Mouse (Mus musculus) neutrophil, adult 59 days (primary cell): ENCODE data around the gene Nlrc4. TPM values are rescaled to one million over a fixed set of nuclear protein-coding genes. Genes with fewer than 3 reads are reported as not detected.

ENCODE experiments used
- total RNA-seq, 2 experiments: library from RNA; stranded (reverse); gene quantifications; 1 replicate in 1 of 2; 2 replicates in 1 of 2; pipeline ENCODE4 v1.2.4; 2023

Gene Nlrc4
- 1 to 10 TPM; 4.8 to 6.5 TPM for total RNA-seq

DNA sequence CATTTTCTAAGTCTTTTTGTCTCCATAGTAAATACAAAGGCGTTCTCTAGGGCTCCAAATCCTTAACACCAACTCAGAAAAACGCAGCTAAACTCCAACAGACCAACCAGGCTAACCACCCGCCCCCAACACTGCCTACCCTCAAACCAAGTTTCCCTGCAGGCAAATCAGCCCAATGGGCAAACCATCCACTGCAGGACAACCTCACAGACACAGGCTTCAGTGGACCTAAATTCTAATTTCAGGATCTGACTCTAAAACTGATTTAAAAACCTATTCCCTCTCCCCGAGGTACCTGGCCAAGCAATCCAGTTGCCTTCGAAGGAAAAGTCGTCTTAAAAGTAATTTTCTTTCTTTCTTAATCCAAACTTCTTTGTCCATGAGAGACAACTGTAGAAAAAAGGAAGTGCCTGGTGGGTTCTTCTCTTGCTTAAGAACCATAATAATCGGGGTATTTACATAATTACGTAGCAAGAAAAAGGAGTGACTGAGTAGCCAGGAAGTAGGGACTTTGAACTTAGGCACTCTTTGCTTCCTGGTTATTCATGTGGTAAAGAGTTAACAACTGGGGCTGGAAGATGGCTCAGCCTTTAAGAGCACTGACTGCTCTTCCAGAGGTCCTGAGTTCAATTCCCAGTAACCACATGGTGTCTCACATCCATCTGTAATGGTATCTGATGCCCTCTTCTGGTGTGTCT lies at the start of gene Nlrc4:
Gene Nlrc4, minus strand, starts transcription at position 432 of the 698 bp plus-strand sequence.

DNA sequence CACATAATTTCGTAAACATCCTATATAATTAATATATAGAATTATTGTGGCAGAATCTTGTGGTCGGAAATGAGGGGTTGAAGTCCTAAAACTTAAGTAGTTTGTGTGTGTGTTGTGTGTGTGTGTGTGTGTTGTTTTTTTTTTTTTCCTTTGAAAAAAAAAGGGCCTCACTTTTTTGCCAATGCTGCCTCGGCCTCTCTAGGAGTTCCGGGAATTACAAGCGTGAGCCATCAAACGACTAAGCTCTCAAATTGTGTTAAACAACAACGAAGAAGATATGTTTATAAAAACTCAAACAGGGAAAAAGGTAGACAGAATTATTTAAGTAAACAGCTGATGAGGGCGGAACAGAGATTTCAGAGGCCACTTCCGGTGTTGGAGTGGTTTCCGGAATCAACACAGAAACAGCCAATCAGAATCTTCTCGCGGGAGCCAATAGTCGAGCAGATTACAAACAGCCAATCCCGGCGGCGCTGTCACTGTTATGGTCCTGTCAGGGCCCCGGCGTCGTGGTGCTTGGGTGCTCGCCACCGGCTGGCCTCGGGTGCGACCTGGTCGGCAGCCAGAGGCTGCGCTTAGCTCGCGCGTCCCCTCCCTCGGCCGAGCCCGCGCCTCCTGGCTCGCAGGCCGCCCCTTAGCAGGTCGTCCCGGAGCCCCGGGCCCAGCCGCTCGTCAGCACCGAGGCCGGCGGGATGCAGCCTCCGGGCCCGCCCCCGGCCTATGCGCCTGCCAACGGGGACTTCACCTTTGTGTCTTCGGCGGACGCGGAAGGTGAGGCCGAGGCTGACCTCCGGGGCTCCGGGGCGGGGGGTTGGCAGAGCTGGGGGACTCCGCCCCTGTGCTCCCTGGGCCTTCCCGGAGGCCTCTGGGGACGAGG lies 30.3 kb upstream of the Nlrc4 start, which contains the start of gene Yipf4:
Gene Yipf4, plus strand, starts transcription at position 470 of the 877 bp plus-strand sequence.

DNA sequence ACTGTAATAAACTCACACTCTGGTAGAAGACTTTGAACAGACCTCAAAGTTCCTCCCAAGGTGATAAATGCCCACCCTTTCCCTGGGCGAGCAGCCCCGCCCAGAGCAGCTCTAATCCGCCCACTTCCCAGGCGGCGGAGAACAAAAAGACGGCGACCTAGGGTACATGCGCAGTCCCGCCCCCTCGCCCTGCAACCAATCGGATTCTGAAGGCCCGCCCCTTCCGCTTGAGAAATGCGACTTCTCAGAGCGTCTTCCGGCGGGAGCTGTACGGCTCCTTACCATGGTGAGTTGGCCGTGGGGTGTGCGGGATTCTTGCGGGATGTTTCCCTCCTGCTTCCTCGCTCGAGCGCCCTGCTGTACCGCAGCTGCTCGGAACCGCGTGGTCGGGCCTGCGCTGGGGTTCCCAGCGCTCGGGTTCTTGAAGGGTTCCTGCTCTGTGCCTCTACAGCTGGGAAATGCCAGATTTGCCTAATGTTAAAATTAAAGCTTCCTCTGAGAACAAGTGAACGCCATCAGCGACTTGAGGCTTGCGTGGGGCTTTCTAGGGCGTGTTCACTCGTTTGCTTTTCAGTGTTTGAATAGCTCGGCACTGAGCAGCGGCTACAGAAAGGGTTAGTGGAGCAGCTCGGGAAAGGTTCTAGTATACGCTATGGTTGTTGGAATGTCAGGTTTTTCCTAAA lies 63.4 kb downstream of the Nlrc4 start, which contains the start of gene Slc30a6:
Gene Slc30a6, plus strand, starts transcription at position 226 of the 683 bp plus-strand sequence.

Other genes starting within 250 kb of the Nlrc4 start
- 10 to 100 TPM; 28.8 to 31.6 TPM for gene Memo1, start 163.6 kb downstream of the Nlrc4 start, total RNA-seq
- gene Dpy30, start 135.2 kb downstream of the Nlrc4 start, total RNA-seq = 10 to 100 TPM; 44.6 to 52.9 TPM
- gene Spast, start 120.2 kb downstream of the Nlrc4 start, total RNA-seq = 10 to 100 TPM; 19.2 to 21.4 TPM
- gene Slc30a6, start 63.5 kb downstream of the Nlrc4 start, total RNA-seq = 10 to 100 TPM in 1 of 2 experiments, 1 to 10 TPM in 1; 9.9 to 12.5 TPM
- 10 to 100 TPM; 49.1 to 52.3 TPM for gene Yipf4, start 30.4 kb upstream of the Nlrc4 start, total RNA-seq
- 100 to 1,000 TPM; 108 to 113 TPM for gene Birc6, start 69.2 kb upstream of the Nlrc4 start, total RNA-seq